Mouse (Mus musculus): ENCODE results near the gene March10.

The March10 gene

GRCm38 (mm10) chr11:105312972-105313632 lies 143.4 kb downstream of the March10 start:
- DNase-seq (ENCODE audit: low read depth, low spot score), result no peak

DNA sequence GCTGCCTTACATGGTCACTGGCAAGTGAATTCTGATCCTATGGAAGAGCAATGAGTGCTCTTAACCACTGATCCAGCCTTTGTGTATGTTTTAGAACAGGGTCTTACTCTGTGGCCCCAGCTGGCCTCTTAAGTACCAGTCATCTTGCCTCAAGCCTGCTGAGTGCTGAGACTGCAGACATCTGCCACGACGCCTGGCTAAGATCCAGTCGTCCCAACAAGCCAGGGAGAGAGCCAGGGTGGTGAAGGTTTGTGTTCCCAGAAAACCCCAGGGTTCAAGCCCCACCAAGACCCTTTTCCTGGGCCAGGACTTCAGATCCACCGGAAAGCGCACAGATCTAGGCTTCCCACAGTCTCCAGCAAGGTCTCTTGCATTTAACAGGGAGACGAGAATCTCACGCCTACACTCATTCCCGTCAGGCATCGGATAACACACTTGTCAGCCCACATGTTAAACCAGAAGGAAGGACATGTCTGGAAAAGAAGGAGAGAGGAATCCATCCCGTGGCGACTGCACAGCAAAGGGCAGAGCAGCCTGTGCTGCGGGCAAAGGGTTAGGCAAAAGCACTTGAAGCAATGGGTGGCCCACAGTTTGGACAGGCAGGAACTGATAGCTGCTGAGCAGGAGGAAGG lies 144.1 kb downstream of the March10 start:
- DNase-seq (ENCODE audit: low read depth, low spot score), result no peak

DNA sequence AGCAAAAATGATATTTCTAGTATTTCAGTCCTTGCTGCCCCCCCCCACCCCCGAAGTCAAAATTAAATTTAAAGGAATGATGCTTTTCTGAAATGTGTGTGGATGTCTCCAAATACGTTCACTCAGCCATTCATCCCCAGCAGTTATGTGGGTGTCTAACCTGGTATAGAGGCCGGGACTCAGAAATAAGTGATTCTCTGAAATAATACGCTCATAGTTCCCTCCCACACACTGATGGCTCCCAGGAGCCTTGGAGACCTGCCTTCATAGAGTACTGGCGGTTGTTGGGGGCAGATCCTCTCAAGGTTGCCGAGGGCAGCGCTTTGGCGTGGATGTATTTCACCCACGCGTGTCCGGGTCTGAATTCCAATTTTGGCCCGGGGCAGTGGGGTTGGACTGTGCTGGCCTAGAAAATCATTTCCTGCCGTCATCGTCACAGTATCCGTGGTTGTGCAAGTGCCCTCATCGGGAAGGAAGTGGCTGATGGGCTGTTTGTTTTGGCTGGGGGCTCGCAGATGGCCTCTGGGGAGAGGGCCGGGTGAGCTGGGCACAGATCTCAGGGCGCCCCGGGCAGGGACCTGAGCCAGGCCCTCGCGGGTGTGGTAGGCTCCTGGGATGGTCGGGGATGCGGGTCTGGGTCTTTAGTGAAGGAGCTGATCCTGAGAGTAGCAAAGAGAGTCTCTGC lies 145.1 kb downstream of the March10 start:
- DNase-seq (ENCODE audit: low read depth, low spot score), result no peak

Measured in embryo, embryonic 11.5 days (tissue).